Mouse (Mus musculus): Measurements from ENCODE around the gene Tmem44. TPM values are rescaled to one million over a fixed set of nuclear protein-coding genes. Genes with fewer than 3 reads are reported as not detected.

Gene Tmem44
- 1.1 TPM for polyA plus RNA-seq (2012; fragmentation: generic; extraction: Trizol)
- long read RNA-seq, experiment 1: 0 reads
- long read RNA-seq, experiment 2, full-length matches to known transcripts: 1 of 4 reads
- long read RNA-seq, experiment 2, partial matches to known transcripts: 0 of 4 reads
- long read RNA-seq, experiment 2, other reads (novel, unspliced or antisense): 3 of 4 reads

GRCm38 (mm10) chr16:30550748-30551192 lies at the start of gene Tmem44:
Tmem44 (minus strand) TSS chr16:30550842.
- TF ChIP-seq MYOD1 (IDR thresholded peaks at IDR 0.05; ENCODE audit: control insufficient read depth, insufficient read length, low read depth) (no peak), MYOG (IDR thresholded peaks at IDR 0.05; ENCODE audit: control insufficient read depth, extremely low read depth, insufficient read length) (no peak), CTCF (IDR thresholded peaks at IDR 0.05; ENCODE audit: control insufficient read depth, insufficient read depth, insufficient read length) (no peak), CEBPB (IDR thresholded peaks at IDR 0.05; ENCODE audit: low read depth) (no peak), USF1 (IDR thresholded peaks at IDR 0.05; ENCODE audit: low read depth) (no peak), FOSL1 (IDR thresholded peaks at IDR 0.05; ENCODE audit: insufficient read depth, low read length, poor library complexity, severe bottlenecking) (no peak), MAX (IDR thresholded peaks at IDR 0.05) (no peak)
- H3K4me3 ChIP-seq (ENCODE audit: insufficient read depth, poor library complexity, severe bottlenecking): peak within 1 kb of the TSS; percentile 31

GRCm38 (mm10) chr16:30599491-30600268 lies 49.0 kb upstream of the Tmem44 start, which contains the start of gene Fam43a:
Fam43a (plus strand) TSS chr16:30599723.
- Histone ChIP-seq H3K36me3 (ENCODE audit: control insufficient read depth, insufficient read depth) (no peaks in the 10 kb centered on the region), H3K4me3 (ENCODE audit: insufficient read depth, poor library complexity, severe bottlenecking) (peak within 1 kb of the TSS; percentile 29), H3K27me3 (ENCODE audit: control insufficient read depth, insufficient read depth, insufficient read length) (peaks cover 7% of the 10 kb centered on the region), H3ac (ENCODE audit: control insufficient read depth, insufficient read length, low read depth) (peak within 1 kb of the TSS; percentile 59), H3K79me3 (ENCODE audit: low read depth) (no peaks in the 10 kb centered on the region), H3K79me2 (ENCODE audit: control insufficient read depth, insufficient read depth) (no peaks in the 10 kb centered on the region)
- TF ChIP-seq CTCF (IDR thresholded peaks at IDR 0.05; ENCODE audit: control insufficient read depth, insufficient read depth, insufficient read length) (peak; percentile 60), USF1 (IDR thresholded peaks at IDR 0.05; ENCODE audit: low read depth) (no peak)

More at GRCm38 (mm10) chr16:30550748-30551192, at the start of gene Tmem44:
- Histone ChIP-seq H3K36me3 (ENCODE audit: control insufficient read depth, insufficient read depth) (no peaks in the 10 kb centered on the region), H3ac (ENCODE audit: control insufficient read depth, insufficient read length, low read depth) (peak within 1 kb of the TSS; percentile 80), H3K79me2 (ENCODE audit: control insufficient read depth, insufficient read depth) (no peaks in the 10 kb centered on the region), H3K27me3 (ENCODE audit: control insufficient read depth, insufficient read depth, insufficient read length) (no peaks in the 10 kb centered on the region), H3K79me3 (ENCODE audit: low read depth) (no peaks in the 10 kb centered on the region)

GRCm38 (mm10) chr16:30596959-30597681 lies 46.5 kb upstream of the Tmem44 start:
- H3K27me3 ChIP-seq (ENCODE audit: control insufficient read depth, insufficient read depth, insufficient read length): peaks cover 7% of the 10 kb centered on the region
- peak; percentile 61 for TF ChIP-seq CTCF (IDR thresholded peaks at IDR 0.05; ENCODE audit: control insufficient read depth, insufficient read depth, insufficient read length)
- no peak for TF ChIP-seq USF1 (IDR thresholded peaks at IDR 0.05; ENCODE audit: low read depth)
- no peak for TF ChIP-seq FOSL1 (IDR thresholded peaks at IDR 0.05; ENCODE audit: insufficient read depth, low read length, poor library complexity, severe bottlenecking)
- no peaks in the 10 kb centered on the region for H3K79me2 ChIP-seq (ENCODE audit: control insufficient read depth, insufficient read depth)
- no peak overlapping the region for H3ac ChIP-seq (ENCODE audit: control insufficient read depth, insufficient read length, low read depth)
- H3K79me3 ChIP-seq (ENCODE audit: low read depth): no peaks in the 10 kb centered on the region
- no peaks in the 10 kb centered on the region for H3K36me3 ChIP-seq (ENCODE audit: control insufficient read depth, insufficient read depth)
- no peak overlapping the region for H3K4me3 ChIP-seq (ENCODE audit: insufficient read depth, poor library complexity, severe bottlenecking)

GRCm38 (mm10) chr16:30595835-30596557 lies 45.4 kb upstream of the Tmem44 start:
- H3K79me2 ChIP-seq (ENCODE audit: control insufficient read depth, insufficient read depth): no peaks in the 10 kb centered on the region

GRCm38 (mm10) chr16:30595356-30595755 lies 44.7 kb upstream of the Tmem44 start:
- Histone ChIP-seq H3K4me3 (ENCODE audit: insufficient read depth, poor library complexity, severe bottlenecking) (no peak overlapping the region), H3K27me3 (ENCODE audit: control insufficient read depth, insufficient read depth, insufficient read length) (no peaks in the 10 kb centered on the region), H3K79me3 (ENCODE audit: low read depth) (no peaks in the 10 kb centered on the region), H3K79me2 (ENCODE audit: control insufficient read depth, insufficient read depth) (no peaks in the 10 kb centered on the region), H3K36me3 (ENCODE audit: control insufficient read depth, insufficient read depth) (no peaks in the 10 kb centered on the region), H3ac (ENCODE audit: control insufficient read depth, insufficient read length, low read depth) (no peak overlapping the region)
- TF ChIP-seq USF1 (IDR thresholded peaks at IDR 0.05; ENCODE audit: low read depth) (no peak), CEBPB (IDR thresholded peaks at IDR 0.05; ENCODE audit: low read depth) (no peak), FOSL1 (IDR thresholded peaks at IDR 0.05; ENCODE audit: insufficient read depth, low read length, poor library complexity, severe bottlenecking) (no peak)

More at GRCm38 (mm10) chr16:30595835-30596557, 45.4 kb upstream of the Tmem44 start:
- Histone ChIP-seq H3K27me3 (ENCODE audit: control insufficient read depth, insufficient read depth, insufficient read length) (peaks cover 6% of the 10 kb centered on the region), H3K79me3 (ENCODE audit: low read depth) (no peaks in the 10 kb centered on the region), H3K4me3 (ENCODE audit: insufficient read depth, poor library complexity, severe bottlenecking) (no peak overlapping the region), H3K36me3 (ENCODE audit: control insufficient read depth, insufficient read depth) (no peaks in the 10 kb centered on the region), H3ac (ENCODE audit: control insufficient read depth, insufficient read length, low read depth) (no peak overlapping the region)
- TF ChIP-seq CEBPB (IDR thresholded peaks at IDR 0.05; ENCODE audit: low read depth) (peak; percentile 44), USF1 (IDR thresholded peaks at IDR 0.05; ENCODE audit: low read depth) (no peak)
